Mouse (Mus musculus) left cerebral cortex, adult 8-10 months (tissue): ENCODE measurements around the gene Olfr126. TPM values are rescaled to one million over a fixed set of nuclear protein-coding genes. Genes with fewer than 3 reads are reported as not detected.

Source experiments
- DNase-seq, 2 experiments: peaks; one replicate each; pipeline ENCODE4 v3.0.0; 2022; ENCODE audit warnings: low spot score in 2 of 2
- total RNA-seq, 4 experiments: library from RNA; stranded (reverse); gene quantifications; 2 replicates each; pipeline ENCODE4 v1.2.4; 2022

Gene Olfr126
- total RNA-seq, result not detected

- DNase-seq, result no peak
These were observed at the start of gene Olfr126 for GRCm38 (mm10) chr17:37847183-37847582. Gene Olfr126, plus strand, starts transcription at chr17:37847483.

- no peak for DNase-seq
These were observed 47.7 kb upstream of the Olfr126 start, which contains the start of gene Olfr124 for GRCm38 (mm10) chr17:37799588-37799987. Gene Olfr124, plus strand, starts transcription at chr17:37799888.

GRCm38 (mm10) chr17:37832649-37833048, 14.6 kb upstream of the Olfr126 start, which contains the start of gene Olfr125:
Gene Olfr125, plus strand, starts transcription at chr17:37832949.
- no peak for DNase-seq

GRCm38 (mm10) chr17:37863901-37864300, 16.6 kb downstream of the Olfr126 start:
- DNase-seq, result no peak

- DNase-seq, result no peak
These were observed 22.5 kb downstream of the Olfr126 start for GRCm38 (mm10) chr17:37869676-37870205.

- DNase-seq, result no peak
These were observed 26.5 kb downstream of the Olfr126 start for GRCm38 (mm10) chr17:37873830-37874229.

GRCm38 (mm10) chr17:37900137-37900536, 52.9 kb downstream of the Olfr126 start, which contains the start of gene Olfr127:
Gene Olfr127, plus strand, starts transcription at chr17:37900437.
- no peak for DNase-seq

Other genes with a start within 250 kb of the Olfr126 start
- gene Olfr115, start 220.4 kb upstream of the Olfr126 start, total RNA-seq, result not detected
- gene Olfr116, start 220.3 kb upstream of the Olfr126 start, total RNA-seq, result not detected
- gene Olfr117, start 183.7 kb upstream of the Olfr126 start, total RNA-seq, result not detected
- not detected for gene Olfr118, start 180.5 kb upstream of the Olfr126 start, total RNA-seq
- not detected for gene Olfr119, start 150.9 kb upstream of the Olfr126 start, total RNA-seq
- gene Olfr120, start 125.7 kb upstream of the Olfr126 start, total RNA-seq, result not detected
- gene Olfr121, start 98.6 kb upstream of the Olfr126 start, total RNA-seq, result not detected
- not detected for gene Olfr122, start 78.9 kb upstream of the Olfr126 start, total RNA-seq
- not detected for gene Olfr123, start 54.0 kb upstream of the Olfr126 start, total RNA-seq
- gene Olfr124, start 47.6 kb upstream of the Olfr126 start, total RNA-seq, result not detected
- gene Olfr125, start 14.5 kb upstream of the Olfr126 start, total RNA-seq, result not detected
- not detected for gene Olfr127, start 53.0 kb downstream of the Olfr126 start, total RNA-seq
- not detected for gene Olfr128, start 73.1 kb downstream of the Olfr126 start, total RNA-seq
- not detected for gene Olfr761, start 105.6 kb downstream of the Olfr126 start, total RNA-seq
- gene Olfr129, start 212.6 kb downstream of the Olfr126 start, total RNA-seq, result not detected
- gene Olfr130, start 216.4 kb downstream of the Olfr126 start, total RNA-seq, result not detected
- not detected for gene Olfr131, start 241.2 kb downstream of the Olfr126 start, total RNA-seq